Mouse (Mus musculus): ENCODE measurements around the gene Arhgef33.
"Not testable (repeated sequence)": the region's sequence is repeated elsewhere in the genome, so short reads cannot be mapped to it uniquely, and the experiment has no call there.

Gene Arhgef33

DNA sequence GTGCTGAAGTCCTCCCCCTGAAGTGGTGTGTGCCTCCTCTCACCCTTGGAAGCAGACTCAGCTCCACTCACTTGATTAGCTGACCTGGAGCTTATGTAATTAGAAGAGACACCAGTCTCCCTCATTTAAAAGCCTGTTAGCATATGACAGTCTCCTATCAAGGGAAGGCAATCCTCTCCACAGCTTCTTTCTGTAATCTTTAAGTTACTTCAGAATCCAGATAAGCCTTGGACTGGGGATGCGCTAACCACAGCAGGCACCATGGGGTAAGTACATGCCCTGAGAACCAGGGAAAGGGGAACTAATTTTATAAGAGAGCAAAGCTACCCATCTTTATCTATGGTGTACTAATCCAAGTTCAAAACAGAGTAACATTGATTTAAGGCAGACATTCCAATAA lies at the start of gene Arhgef33:
Gene Arhgef33 (plus strand): TSS at position 157 of the 400 bp plus-strand sequence.
- DNase-seq (ENCODE audit: low spot score): no peak

DNA sequence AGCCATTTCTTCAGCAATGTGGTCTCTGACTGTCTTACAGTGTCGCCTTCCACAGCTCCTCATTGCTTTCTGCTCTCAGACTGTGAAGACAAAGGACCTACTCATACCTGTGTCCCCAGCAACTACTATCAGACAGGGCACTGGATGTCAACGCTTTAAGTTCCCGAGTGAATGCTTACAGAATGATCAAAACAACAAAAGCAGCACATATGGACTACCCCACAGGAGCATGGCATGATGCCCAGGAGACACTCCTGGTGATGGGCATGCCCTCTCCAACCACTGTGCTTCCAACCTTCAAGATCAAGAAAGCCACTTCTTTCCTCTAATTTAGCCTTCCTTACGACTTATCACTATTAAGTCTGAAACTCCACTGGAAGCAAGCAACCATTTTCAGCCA lies 40.1 kb upstream of the Arhgef33 start:
- DNase-seq (ENCODE audit: low spot score): no peak

DNA sequence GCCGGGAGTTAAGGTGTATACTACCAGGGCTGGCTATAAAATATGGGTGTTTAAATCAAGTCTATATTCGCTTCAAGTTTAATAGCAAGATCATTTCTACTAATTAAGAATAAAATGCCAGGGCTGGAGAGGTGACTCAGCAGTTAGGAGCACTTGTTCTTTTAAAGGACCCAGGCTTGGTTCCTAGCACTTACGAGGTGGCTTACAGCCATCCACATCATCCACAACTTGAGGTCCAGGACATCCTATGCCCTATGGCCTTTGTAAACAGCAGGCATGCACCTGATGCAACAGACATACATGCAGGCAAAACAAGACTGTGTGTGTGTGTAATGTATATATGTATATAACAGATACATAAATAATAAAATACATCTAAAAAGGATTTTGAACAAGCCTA lies 39.1 kb upstream of the Arhgef33 start:
- DNase-seq (ENCODE audit: low spot score): no peak

DNA sequence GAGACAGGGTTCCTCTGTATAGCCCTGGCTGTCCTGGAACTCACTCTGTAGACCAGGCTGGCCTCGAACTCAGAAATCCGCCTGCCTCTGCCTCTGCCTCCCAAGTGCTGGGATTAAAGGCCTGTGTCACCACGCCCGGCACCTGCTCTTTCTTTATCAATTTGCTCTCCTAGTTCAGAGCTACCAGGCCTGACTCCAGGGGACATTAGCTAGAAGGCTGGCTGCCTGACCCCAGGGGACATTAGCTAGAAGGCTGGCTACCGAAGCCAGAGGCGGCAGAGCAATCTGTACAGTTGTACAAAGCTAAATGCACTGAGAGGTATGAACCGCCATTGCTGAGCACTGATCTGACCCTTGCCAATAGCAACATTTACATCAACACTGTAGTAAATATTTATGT lies 36.6 kb upstream of the Arhgef33 start:
- DNase-seq (ENCODE audit: low spot score): not testable (repeated sequence)

DNA sequence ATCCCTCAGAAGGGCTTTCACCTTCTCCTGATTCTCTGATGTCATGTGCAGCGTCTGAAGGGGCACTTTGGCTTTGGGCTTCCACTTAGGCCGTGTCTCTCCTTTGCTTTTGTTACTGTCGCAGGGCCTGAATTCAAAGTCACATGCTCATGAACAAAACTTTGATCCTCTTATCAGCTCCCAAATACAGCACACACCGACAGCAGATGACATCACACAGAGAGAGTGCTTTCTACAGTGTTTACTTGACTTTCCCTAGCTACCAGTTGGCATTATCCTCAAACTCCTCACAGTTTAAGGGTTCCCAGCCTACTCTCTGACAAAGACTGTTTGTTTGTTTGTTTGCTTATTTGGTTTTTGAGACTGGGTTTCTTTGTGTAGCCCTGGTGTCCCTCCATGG lies 29.0 kb upstream of the Arhgef33 start:
- peak; percentile 38 for DNase-seq (ENCODE audit: low spot score)

DNA sequence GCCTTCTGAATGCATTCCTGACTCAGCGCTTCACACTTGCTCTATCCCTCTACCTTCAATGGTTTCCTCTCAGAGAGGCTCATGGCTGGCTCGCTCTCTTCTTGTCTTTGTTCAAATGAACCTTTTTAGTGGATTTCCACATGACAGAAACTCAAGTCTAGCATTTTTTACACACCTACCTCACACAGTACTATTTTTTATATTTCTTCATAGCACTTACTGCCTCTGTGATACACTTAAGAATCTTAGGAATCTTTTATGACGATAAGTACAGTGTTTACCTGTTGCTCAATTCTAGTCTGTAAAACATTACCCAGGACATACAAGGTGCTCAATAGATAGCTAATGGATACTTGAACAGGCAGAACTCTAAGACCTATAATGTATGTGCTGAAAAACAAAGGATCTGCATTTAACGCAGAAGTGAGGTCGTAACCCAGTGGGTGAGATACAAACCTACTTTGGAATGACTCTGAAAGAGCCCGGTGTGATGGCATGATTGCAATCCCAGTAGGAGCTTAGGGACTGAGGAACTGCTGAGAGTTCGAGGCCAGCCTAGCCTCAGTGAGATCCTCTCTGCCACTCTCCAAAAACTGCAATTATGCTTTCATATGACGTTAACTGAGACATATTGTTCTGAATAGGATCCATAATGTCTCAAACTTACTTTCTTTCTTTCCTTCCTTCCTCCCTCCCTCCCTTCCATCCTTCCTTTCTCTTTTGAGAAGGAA lies 27.7 kb upstream of the Arhgef33 start:
- DNase-seq (ENCODE audit: low spot score): peak; percentile 63

DNA sequence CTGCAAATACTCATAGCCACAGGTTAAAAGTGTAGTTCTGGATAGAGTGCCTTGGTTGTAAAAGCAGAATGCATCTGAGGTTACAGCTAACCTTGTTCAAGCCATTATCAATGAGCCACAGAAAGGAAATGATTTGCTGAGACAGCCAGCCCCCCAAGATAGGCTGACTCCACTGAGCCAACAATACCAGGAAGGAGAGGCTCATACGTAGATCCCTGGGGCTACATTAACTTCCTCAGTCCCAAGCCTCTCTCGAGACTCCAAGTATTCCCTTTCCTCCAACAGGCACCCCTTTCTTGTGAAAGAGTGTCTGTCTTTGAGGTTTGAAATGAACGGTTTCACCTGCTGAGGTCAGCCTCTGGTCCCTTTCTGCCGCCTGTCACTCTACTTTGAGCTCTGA lies 22.8 kb upstream of the Arhgef33 start:
- DNase-seq (ENCODE audit: low spot score): no peak

DNA sequence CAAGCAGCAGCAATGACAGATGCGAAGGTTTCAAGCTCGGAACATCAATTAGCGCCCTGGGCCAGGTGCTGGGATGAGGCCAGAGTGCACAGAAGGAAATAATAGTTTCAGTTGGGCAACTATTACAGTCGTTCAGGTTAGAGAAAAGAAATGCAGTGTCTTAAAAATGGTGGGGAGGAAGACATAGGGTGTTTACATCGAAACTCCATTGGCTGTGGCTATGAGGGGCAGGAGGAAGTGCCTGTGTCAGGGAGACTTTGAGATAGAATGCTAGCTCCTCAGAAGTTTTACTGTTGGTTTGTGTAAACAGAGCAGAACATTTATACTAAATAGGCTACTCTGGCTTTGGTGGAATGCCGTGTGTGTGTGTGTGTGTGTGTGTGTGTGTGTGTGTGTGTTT lies 19.2 kb upstream of the Arhgef33 start:
- DNase-seq (ENCODE audit: low spot score): peak; percentile 16

DNA sequence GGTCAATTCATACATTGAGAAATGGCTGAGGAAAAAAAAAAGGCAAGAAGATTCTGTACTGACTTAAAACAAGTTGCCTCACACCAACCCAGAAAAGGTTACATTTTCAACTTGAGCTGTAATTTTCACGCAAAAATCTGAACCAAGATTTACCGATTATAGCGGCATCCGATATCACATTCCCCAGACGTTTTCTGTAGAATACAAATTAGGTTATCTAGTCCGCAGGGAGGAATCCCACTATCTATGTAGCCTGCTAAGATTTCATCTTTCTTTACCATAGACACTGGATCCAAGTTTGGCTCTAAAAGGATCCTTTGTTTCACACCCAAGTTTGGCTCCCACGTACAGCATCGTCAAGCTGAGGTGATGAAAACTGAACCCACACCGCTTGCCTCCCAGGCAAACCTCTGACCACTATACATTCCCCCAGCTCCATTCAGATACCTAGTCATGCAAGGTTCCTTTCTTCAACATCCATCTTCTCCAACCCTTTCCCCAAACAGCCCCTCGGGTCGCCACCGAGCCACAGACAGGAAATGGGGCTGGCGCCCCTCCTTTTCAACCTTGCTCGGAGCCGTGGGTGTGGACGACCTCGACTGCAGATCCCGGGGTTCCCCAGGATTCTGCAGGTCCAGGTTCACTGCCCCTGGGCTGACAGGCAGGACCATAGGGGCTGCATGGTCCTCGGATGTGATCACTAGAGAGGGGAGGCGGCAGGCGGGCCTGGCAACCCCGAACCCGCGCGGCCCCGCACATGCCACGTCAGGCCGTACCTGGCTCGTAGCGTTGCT lies 17.7 kb upstream of the Arhgef33 start:
- no peak for DNase-seq (ENCODE audit: low spot score)

DNA sequence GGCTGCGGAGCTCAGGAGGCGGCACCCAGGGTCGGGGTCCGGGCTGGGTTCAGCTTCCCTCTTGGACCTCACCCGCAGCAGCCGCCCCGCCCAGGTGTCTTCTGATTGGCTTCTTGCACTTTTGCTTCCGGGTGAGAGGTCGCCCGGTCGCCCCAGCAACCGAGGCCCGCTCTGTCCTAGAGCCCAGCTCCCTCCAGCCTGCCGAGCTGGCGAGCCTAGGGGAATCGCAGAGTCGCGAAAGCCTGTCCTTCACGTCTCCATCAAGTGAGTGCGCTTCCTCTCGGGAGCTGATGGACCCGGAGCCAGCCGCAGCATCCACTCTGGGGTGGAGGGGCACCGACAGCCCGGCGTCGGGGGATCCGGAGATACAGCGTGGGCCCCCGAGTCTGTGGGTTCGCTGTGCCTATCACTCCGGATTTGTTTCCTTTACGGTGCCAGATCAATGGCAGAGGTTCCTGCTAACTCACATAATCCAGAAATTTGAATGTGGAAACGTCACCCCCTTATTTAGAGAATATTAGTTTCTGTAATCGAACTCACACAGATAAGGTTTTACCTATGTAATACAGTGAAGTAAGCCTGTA lies 17.0 kb upstream of the Arhgef33 start, which contains the start of the genes Morn2 and Dhx57:
Gene Morn2 (plus strand): TSS at position 130 of the 584 bp plus-strand sequence.
Gene Dhx57 (minus strand): TSS at position 403 of the 584 bp plus-strand sequence.
- DNase-seq (ENCODE audit: low spot score): peak; percentile 98

DNA sequence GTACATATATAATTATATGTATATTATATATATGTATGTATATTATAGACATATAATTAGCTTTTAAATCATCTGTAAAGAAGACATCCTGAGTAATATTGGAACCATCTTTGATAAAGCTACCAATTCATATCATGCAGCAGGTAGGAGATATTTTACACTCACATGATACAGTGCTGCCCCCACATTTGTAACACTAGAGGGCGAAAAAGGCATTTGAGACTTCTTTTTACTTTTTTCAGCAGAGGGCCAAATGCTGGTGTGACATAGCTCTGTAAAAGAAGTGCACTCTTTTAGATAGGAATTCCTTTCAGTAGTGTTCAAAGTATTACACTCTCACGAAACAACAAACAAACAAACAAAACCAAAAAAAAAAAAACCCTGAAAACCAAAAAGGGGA lies 16.1 kb upstream of the Arhgef33 start:
- DNase-seq (ENCODE audit: low spot score): no peak

DNA sequence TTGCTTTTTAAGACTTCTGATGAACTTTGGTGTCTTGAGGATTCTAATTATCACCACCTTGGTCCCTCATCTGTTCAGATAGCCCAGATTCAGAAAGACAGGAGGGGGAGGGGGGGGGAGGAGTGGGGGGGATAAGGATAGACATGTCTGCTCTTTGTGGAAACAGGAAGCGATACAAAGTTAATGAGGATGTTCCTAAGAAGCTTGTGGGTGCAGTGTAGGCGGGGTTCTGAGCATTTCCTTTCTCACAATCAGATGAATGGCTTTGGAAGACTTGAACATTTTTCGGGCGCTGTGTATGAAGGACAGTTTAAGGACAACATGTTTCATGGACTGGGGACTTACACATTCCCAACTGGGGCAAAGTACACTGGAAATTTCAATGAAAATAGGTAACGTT lies 11.9 kb upstream of the Arhgef33 start:
- DNase-seq (ENCODE audit: low spot score): no peak

DNA sequence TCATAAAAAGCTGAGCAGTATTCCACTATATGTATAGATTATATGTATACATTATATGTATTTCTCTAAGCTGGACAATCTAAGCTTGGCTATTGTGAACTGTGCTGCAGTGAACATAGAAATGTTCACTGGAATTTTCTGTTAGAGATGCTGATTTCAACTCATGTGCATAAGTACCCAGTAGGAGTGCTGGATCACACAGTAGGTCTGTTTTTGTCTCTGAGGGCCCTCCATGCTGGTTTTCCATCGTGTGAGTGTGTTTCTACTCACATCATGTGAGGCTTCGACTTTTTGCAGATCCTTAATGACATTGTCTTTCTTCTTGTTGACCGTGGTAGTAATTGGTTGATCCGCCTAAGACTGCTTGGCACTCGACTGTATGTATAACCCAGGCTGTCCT lies 8.4 kb upstream of the Arhgef33 start:
- no peak for DNase-seq (ENCODE audit: low spot score)

DNA sequence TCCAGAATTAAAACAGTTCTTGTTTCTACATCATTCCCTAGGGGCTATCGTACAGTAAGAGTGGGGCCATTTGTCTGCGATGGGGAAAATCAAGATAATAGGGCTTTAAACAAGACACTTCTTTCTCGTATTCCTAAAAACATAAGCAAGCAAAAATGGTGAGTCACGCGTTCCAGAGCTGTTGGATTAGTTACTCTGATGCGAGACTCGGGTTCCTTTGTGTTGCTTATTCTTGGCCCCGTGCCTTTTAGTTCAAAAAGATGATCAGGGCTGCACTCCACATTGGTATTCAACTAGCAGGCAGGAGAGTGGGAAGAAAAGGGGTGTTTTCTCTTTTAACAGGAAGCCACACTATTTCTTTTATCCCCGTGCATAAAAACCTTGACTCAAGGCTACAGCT lies 4.6 kb downstream of the Arhgef33 start:
- no peak for DNase-seq (ENCODE audit: low spot score)

DNA sequence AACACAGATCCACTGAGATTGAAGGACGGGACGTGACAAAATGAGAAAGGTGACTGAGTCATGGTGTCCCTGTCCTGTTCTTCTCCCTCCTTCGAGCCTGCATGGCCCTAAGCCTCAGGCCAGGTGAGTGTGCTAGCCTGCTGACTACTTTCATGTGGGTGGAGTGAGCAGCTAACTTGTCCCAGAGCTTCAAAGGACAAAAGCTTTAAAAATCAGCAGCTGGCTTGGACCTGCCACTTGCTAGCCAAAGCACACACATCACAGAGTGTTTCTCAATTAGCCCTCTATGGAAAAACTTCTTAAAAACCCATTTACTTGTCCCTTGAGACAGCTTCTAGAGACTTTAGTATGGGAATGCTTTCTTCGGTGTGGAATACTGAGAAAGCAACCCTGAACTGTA lies 5.2 kb downstream of the Arhgef33 start:
- no peak for DNase-seq (ENCODE audit: low spot score)

DNA sequence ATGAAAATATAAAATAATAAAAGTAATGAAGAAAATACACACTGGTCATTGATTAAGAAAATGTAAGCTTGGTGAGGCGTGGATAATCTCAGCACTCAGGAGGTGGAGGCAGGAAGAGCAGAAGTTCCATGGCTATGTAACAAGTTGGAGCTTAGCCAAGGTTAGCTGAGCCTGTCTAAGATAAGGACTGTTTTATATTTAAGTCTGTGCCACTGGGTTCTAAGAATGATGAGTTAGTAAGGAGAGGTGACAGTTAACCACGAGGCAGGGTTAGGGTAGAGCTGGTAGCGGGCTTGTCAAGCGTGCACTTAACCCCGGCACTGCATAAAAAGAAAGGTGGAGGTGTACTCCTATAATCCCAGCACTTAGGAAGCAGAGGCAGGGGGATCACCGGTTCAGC lies 15.0 kb downstream of the Arhgef33 start:
- no peak for DNase-seq (ENCODE audit: low spot score)

DNA sequence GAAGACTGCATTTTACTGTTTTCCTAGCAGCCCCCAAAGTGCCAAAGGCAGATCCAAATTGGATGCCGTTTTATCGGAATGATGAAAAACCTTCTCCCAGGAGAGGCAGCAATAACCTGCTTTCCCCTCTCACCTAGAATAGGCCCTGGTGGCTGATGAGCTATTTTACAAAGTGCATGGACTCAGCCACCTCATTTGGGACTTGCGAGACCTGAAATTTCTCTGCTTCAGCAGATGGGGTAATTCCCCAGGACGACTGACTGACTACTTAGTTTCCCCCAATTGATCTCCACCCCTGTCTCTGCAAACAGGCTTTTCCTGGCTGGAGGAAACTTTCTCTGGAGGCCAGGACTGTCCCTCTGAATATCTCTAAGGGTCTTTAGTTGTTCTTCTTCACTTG lies 15.8 kb downstream of the Arhgef33 start:
- DNase-seq (ENCODE audit: low spot score): no peak

DNA sequence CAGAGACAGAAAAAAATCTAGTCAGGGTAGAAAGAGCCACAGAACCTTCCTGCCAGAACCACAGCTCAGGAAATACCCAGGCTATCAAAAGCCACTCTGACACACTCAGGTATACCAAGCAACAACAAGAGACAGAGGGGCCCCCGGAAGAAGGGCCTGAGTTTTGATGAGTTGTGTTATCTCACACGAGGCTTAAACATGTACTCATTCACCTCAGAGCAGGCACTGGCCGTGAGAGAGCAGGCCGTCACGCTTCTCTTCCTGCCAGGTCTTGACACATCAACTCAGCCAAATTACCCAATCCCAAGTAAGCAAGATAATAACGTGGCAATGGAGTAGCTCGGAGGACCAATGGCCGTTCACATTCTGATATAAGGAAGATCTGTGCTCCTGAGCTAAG lies 16.5 kb downstream of the Arhgef33 start:
- DNase-seq (ENCODE audit: low spot score): no peak

DNA sequence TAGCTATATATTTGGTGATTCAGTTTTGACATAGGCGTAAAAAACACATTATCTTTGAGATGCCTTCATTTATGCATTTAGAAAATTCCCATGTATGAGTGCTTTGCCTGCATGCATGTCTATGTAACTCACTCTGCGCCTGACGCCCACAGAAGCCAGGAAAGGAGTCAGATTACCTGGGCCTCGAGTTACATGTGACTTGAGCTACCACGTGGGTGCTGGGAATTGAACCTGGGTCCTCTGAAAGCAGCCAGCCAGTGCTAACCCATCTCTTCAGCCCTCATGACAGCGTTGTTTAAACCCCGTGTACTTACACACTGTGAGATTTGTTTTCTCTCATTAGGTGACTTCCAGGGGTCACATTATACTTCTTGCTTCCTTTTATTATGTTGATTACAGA lies 17.3 kb downstream of the Arhgef33 start:
- no peak for DNase-seq (ENCODE audit: low spot score)

DNA sequence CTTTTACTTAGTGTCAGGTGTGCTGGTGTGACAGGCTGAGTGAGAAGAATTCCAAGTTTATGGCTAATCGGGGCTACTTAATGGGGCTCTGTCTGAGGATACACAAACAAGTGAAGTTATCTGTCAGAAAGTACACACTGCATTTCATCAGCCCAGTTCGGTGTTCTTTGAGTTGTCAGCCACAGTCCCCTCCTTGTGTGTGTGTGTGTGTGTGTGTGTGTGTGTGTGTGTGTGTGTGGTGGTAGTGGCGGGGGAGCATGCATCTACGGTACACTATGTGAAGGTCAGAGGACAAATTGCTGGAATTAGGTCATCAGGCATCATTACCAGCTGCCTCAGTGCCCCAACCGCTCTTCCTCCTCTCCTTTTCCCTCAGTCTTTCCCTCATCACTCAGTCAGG lies 18.2 kb downstream of the Arhgef33 start:
- no peak for DNase-seq (ENCODE audit: low spot score)

DNA sequence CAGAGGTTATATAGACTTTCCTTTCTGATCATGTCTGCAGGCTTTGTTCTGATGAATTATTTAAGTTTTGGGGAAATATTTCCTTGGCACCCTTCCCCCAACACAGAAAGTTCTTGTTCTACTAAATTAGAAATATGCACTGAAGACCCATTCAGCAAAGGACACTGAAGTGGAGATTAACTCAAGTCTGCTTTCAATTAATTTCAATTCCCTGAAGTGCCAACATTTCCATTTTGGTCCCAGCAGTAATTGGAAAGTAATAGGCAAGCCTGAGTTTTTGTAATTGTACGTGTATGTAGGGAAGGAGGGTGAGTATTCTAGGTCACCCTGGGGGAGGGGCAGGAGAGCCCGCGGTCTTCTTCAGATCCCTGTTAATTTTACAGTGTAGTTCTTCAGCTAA lies 19.2 kb downstream of the Arhgef33 start:
- DNase-seq (ENCODE audit: low spot score): no peak

DNA sequence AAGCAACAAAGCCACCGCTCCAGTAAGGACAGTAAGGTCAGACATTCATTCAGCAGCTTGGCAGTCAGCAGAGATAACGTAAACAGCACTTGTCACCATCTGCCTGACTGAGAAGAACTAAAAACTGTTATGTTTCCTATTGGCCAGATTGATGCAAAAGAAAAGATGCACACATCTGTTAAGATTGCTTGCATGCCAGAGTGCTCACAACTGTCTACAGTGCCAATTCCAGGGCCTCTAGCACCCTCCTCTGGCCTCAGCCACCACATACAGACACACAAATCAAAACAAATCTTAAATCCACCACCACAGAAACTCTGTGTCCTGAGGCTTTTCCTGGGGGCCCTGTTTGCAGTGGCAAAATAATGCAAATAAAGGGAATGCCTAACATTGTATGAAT lies 25.2 kb downstream of the Arhgef33 start:
- DNase-seq (ENCODE audit: low spot score): no peak

DNA sequence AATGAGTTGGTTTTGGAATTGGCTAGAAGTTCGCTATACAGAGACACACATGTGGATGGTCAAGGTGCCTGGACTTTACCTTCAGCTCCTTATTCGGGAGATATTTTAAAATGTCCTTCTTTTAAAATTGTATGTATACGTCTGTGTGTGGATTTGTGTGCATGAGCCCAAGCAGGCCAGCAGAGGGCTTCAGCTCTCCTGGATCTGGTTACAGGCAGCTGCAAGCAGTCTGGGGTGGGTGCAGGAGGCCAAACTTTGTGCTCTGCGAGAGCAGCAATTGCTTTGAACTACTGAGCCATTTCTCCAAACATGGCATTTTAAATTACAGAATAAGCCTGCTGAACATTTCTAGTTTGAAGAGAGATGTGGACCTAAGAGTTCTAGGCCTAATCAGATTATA lies 38.1 kb downstream of the Arhgef33 start:
- DNase-seq (ENCODE audit: low spot score): no peak
